Mouse (Mus musculus): ENCODE data around the gene Tmem160.

Tmem160 gene

DNA sequence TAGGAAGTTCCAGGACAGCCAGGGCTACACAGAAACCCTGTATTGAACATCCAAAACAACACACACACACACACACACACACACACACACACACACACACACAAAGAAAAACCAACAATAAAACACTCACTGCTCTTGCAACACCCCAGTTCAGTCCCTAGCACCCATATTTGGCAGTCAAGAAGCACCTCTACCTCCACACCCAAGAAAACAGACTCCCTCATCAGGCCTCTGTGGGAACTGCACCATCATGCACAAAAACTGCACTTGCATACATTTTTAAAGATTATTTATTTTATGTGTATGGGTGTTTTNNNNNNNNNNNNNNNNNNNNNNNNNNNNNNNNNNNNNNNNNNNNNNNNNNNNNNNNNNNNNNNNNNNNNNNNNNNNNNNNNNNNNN, 11.3 kb upstream of the Tmem160 start:
- peak; percentile 52 for DNase-seq (ENCODE audit: low read depth, low spot score)

DNA sequence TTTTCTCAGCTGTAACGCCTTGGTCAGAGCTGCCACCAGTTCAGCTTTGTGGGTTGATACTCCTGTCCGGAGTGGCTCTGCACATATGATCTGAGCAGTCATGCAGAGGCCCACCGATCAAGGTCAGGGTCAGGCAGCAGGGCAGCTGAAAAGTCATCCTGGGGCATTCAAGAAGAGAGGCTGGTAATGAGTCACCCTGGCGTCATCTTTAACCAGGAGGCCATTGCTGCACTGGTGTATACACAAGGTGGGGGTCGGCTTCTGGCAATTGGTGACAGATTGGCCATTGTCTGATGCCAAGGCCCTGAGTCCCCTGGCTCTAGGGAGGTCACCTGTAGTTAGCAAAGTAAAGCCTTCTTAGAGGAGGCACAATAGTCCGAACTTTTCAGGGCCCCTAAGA, 923 bp upstream of the Tmem160 start:
- no peak for DNase-seq (ENCODE audit: low read depth, low spot score)

GRCm38 (mm10) chr7:16453118-16453711, 636 bp downstream of the Tmem160 start:
- peak; percentile 92 for DNase-seq (ENCODE audit: low read depth, low spot score)

GRCm38 (mm10) chr7:16455016-16455415, 2.4 kb downstream of the Tmem160 start:
- DNase-seq (ENCODE audit: low read depth, low spot score), result no peak

DNA sequence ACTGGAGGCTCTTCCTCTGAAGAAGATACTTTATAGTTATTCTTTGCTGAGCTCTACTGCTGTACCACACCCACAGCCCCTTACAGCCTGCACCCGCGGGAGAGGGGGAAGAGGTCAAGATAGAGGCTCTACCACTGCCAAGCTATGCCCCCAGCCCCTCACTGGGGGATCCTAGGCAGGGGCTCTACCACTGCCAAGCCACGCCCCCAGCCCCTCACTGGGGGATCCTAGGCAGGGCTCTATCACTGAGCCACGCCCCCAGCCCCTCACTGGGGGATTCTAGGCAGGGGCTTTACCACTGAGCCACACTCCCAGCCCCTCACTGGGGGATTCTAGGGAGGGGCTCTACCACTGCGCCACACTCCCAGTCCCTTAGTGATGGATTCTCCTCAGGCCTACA, 3.7 kb downstream of the Tmem160 start:
- DNase-seq (ENCODE audit: low read depth, low spot score), result peak; percentile 62

DNA sequence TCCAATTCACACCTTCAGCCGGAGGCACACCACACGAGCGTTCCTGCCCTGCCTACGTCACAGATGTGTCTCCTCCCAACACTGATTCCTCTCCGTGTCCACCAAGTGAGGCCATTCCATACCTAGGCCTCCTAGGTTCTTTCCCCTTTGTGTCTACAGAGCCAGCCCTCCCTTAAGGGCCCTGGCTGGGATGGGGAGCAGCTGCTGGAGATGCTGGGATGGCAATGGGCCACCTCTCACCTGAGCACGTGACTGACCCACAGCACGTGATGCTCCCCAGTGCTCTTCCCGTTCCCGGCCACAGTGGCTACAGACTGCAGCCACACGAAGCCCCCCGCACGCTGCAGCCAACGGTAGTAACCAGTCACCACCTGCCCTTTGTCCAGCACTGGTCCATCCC, 8.0 kb downstream of the Tmem160 start:
- no peak for DNase-seq (ENCODE audit: low read depth, low spot score)

GRCm38 (mm10) chr7:16461151-16461550, 8.6 kb downstream of the Tmem160 start:
- no peak for DNase-seq (ENCODE audit: low read depth, low spot score)

DNA sequence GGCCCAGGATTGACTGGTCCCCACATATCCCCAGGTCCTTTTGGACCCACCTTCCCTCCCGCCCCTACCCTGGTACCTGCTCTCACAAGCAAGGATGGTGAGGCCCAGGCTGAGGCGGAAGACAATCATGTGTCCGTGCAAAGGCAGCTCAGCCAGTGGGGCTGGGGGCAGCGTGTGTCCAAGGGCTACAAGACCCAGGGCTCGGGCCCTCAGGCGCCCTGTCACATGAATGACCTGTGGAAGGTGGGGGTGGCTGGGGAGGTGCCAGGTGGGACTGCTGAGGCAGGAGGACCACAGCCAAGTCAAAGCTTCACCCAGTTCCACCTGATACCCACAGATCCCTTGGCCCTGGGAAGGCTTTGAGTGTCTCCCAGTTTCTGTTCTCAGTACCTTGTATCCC, 9.1 kb downstream of the Tmem160 start:
- DNase-seq (ENCODE audit: low read depth, low spot score), result no peak

- DNase-seq (ENCODE audit: low read depth, low spot score), result peak; percentile 80
These were observed 10.6 kb downstream of the Tmem160 start for GRCm38 (mm10) chr7:16463214-16463613.

- DNase-seq (ENCODE audit: low read depth, low spot score), result peak; percentile 77
These were observed 12.6 kb downstream of the Tmem160 start for GRCm38 (mm10) chr7:16465160-16465559.

- DNase-seq (ENCODE audit: low read depth, low spot score), result no peak
These were observed 13.0 kb downstream of the Tmem160 start for GRCm38 (mm10) chr7:16465568-16465967.

DNA sequence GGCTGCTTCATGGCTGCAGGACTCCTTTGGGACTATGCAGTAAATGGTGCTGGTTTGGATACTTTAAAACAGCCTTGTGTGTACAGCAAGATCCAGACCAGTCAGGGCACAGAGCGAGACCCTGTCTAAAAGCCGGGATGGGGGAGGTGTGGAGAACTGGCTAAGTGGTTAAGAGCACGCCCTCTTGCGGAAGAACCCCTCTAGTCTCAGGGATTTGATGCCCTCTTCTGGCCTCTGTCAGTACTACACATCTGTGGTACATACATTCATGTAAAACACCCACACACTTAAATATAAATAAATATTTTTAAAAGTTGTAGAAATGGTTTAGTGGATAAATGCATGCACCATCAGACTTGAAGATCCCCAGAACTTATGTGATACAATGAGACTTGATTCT, 14.0 kb downstream of the Tmem160 start:
- peak; percentile 89 for DNase-seq (ENCODE audit: low read depth, low spot score)

GRCm38 (mm10) chr7:16468115-16468514, 15.5 kb downstream of the Tmem160 start:
- DNase-seq (ENCODE audit: low read depth, low spot score), result no peak

DNA sequence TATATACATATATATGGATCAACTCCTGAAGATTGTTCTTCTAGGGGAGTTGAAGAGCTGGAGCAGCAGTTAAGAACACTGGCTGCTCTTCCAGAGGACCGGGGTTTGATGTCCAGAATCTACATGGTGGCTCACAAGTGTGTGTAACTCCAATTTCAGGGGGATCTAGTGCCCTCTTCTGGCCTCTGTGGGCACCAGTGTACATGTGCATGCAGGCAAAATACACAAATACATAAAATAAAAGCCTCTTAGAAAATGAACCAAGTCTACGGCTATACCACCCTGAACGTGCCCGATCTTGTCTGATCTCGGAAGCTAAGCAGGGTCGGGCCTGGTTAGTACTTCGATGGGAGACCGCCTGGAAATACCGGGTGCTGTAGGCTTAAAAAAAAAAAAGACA, 19.0 kb downstream of the Tmem160 start:
- peak; percentile 49 for DNase-seq (ENCODE audit: low read depth, low spot score)

DNA sequence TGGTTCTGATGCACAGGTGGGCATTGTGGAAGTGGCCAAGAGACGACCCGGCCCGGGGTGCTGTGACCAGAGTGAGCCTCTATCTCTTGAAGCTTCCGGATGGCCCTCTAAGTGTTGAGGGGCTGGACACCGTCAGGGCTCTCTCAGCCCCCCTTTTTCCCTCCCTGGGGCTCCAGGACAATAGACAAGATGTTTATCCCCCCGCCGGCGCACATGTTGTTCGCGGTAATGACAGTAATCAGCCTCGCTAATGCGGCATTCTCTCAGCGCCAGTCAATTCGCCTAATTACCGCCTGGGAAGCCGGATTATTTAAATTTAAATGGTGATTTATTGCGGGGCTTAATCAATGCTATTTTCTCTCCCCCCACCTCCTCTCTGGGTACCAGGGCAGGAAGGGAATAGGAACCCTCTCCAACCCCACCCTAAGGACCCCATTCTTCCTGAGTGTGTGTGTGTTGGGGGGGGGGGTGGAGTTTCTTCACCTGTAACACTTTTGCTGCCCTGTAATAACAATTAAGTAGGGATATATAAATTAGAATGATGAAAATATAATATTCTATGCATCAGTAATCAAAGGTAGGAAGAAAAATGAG, 19.6 kb downstream of the Tmem160 start:
- DNase-seq (ENCODE audit: low read depth, low spot score), result no peak

DNA sequence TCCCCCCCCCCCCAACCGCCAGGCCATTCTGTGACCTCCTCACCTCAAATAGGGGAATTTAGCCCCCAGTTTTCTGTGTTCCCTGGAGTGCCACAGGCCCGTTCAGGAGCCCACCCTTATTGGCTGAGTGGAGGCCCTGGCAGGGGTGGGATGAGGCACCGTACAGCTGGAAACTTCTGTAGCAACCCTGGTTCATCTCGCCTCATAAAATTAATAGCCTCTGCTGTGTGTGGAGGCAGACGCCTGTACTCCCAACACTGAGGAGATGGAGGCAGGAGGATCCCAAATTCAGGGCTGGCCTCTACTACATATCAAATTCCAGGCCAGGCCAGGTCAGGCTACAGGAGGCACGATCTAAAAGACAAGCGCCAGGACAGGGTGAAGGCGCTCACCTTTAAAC, 21.3 kb downstream of the Tmem160 start:
- no peak for DNase-seq (ENCODE audit: low read depth, low spot score)

DNA sequence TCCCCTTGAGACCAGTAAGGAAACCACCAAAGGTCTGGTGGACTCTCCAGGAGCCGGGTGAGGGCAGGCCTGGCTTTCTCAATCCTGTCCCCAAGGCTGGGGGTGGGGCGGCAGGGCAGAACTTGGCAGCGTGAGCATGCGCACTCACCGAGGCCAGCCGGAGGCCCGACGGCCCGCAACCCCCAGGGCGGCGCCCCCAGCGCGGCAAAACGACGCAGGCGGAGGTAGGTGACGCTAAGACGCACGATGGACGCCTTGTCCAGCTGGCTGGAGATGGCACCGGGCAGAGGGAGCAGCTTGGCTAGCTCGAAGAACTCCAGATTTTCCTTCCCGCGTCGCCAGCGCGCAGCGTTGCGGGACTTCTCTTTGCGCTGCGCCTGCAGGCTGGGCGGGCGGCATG, 21.9 kb downstream of the Tmem160 start:
- DNase-seq (ENCODE audit: low read depth, low spot score), result peak; percentile 42

DNA sequence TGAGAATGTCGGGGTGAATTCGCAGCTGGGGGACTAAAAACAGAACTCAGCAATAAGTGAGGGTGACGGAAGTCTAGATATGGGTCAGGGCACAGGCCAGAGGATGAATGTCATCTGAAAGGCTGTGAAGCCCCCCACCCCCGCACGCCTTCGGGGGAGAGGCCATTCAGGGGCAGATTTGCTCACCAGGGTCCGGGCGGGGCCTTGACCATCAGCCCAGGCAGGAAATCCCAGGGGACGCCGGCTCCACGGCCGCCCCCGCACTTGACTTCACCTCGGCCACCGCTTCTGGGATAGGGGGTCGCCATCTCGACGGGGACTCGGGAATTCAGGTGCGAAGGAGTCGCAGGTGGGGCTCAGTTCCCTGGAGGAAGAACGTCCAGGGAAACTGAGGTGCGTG, 22.7 kb downstream of the Tmem160 start:
- no peak for DNase-seq (ENCODE audit: low read depth, low spot score)

DNA sequence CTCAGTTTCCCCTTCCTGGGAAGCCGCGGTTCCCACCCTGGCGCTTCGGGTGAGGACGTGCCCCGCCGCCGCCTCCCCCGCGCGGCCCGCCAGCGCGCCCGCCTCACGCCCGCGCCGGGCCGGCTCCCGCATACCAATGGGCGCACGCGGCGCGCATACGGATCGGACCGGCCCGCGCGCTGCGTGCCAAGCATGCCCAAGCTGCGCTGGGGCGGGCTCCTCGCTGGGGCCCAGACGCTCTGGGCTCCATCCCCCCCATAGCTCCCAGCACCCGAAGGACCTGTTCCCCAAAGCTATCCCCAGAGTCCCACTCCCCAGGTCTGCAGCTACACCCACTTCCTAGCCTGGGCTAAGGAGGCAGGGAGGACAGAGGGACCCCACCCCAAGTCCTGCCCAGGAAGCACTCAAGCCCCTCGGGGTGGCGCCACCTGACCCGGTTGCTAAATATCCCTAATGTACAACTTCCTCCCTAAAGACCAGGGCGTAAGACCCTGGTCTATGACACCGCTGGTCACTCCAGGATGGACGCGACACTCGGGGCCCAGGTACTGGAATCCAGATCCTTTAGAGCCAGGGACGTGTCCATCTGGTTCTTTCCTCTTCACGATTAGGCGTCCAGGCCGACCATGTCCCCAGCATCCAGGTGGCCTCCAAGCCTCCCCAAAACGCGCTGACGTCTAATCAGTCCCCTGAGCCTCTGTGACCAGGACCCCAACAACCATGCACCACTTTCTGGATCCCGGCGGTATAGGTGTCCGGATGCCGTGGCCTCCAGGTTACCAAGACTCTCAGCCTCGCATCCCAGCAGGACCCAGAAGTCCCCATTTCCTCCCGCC, 23.4 kb downstream of the Tmem160 start:
- no peak for DNase-seq (ENCODE audit: low read depth, low spot score)

DNA sequence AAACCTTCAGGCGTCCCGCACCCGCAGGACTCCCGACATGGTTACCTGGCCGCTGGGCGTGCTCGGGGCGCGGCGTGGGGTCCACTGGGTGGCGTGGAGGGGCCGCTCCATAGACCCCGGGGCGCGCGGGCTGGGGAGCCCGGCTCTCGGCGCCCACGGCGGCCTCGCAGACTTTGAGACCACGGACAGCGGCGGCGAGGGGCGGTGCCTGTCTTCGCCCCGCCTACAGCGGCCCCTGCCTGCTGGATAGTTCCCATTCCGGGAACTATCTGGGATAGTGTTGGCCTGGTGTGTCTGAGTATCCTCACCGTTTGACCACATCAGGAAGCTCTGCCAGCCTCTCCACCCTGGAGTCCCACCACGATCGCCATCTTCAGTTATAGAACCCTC, 24.0 kb downstream of the Tmem160 start:
- DNase-seq (ENCODE audit: low read depth, low spot score), result peak; percentile 65

GRCm38 (mm10) chr7:16477628-16478027, 25.0 kb downstream of the Tmem160 start, which contains the start of gene Npas1:
Gene Npas1 (minus strand): TSS chr7:16477728.
- DNase-seq (ENCODE audit: low read depth, low spot score), result no peak

GRCm38 (mm10) chr7:16488816-16489215, 36.2 kb downstream of the Tmem160 start:
- DNase-seq (ENCODE audit: low read depth, low spot score), result no peak

GRCm38 (mm10) chr7:16489948-16490347, 37.4 kb downstream of the Tmem160 start:
- DNase-seq (ENCODE audit: low read depth, low spot score), result peak; percentile 84
